Mouse (Mus musculus): ENCODE measurements at regions not wholly inside any gene's neighbourhood (a gene's known extent, or its start where the extent isn't known, plus 50 kb on each side); places are given as distances from the start of the nearest gene placed in this dataset.

DNA sequence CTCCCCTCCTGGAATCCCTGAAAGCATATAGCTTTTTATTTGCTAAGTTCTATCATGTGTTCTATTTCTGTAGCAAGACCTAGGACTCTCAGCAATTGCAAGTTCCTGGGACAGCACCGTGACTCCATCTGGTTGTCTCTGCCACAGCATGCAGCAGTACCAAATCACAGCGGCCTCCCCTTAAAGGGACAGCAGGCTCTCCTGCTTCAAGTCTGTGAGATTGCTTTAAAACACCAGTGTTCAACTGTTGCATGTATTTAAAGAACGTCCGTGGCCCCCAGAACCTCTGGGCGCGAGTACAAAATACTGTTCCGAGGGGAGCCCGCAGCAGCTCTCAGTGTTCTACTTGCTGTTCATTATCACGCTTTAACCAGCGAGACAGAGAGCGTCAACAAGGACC, 346.0 kb upstream of the Jarid2 start:
- Histone ChIP-seq H3K4me1 (replicated peaks; ENCODE audit: low read depth, low read length) (peaks cover 15% of the 10 kb centered on the region), H3K27me3 (ENCODE audit: insufficient read depth, low read length) (no peaks in the 10 kb centered on the region), H3K4me3 (replicated peaks; ENCODE audit: low read length) (no peak overlapping the region), H3K36me3 (ENCODE audit: insufficient read depth, low read length) (no peaks in the 10 kb centered on the region), H3K9me3 (ENCODE audit: low read length) (0 out of 2 replicates have a peak, but pooled peaks cover 3% of the 10 kb centered on the region)
- TF ChIP-seq POU5F1 (IDR thresholded peaks at IDR 0.05; ENCODE audit: borderline replicate concordance, low read length) (no peak), CTCF (conservative IDR thresholded peaks at IDR 0.05; ENCODE audit: low read length) (no peak), NANOG (IDR thresholded peaks at IDR 0.05; ENCODE audit: borderline replicate concordance, low read length) (no peak)

DNA sequence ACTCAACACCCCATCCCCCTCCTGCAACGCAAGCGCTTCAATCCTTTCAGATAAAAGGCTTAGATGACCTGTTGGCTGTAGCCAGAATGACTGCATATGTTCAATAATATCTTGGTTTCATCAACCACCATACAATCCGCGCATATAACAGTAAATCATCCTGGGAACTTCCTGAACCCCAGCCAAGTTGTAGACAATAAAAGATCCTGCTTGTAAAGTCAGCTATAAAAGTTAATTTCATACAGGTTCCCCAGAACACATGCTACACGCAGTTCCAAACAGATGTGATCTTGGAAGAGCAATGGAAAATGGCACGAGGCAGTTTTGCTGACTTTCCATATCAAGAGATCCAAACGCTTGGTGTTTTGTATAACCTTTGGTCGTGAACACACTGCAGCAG, 342.5 kb upstream of the Jarid2 start:
- Histone ChIP-seq H3K27me3 (ENCODE audit: insufficient read depth, low read length) (no peaks in the 10 kb centered on the region), H3K4me3 (replicated peaks; ENCODE audit: low read length) (no peak overlapping the region), H3K4me1 (replicated peaks; ENCODE audit: low read depth, low read length) (peaks cover 20% of the 10 kb centered on the region), H3K9me3 (ENCODE audit: low read length) (0 out of 2 replicates have a peak, but pooled peaks cover 3% of the 10 kb centered on the region), H3K36me3 (ENCODE audit: insufficient read depth, low read length) (no peaks in the 10 kb centered on the region)
- TF ChIP-seq NANOG (IDR thresholded peaks at IDR 0.05; ENCODE audit: borderline replicate concordance, low read length), result no peak
- no peak for TF ChIP-seq POU5F1 (IDR thresholded peaks at IDR 0.05; ENCODE audit: borderline replicate concordance, low read length)
- no peak for TF ChIP-seq CTCF (conservative IDR thresholded peaks at IDR 0.05; ENCODE audit: low read length)

DNA sequence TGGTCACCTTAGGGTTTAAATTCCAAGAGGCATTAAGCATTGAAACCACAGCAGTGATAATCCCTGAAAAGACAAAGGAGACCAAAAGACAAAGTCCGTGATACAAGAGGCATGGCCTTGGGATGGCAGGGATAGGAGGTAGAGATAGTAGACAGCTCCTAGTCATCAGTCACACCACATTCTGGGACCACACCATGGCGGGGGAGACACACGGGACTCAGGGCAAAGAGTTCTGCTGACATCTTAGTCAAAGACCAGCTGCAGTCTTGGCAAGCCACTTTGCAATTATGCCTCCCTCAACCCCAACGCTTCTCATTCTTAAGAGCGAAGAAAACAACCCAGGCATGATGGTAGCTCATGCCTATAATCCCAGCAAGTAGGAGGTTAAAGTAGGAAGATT, 339.6 kb upstream of the Jarid2 start:
- H3K9me3 ChIP-seq (ENCODE audit: low read length), result 0 out of 2 replicates have a peak, but pooled peaks cover 3% of the 10 kb centered on the region
- H3K4me3 ChIP-seq (replicated peaks; ENCODE audit: low read length), result no peak overlapping the region
- no peaks in the 10 kb centered on the region for H3K36me3 ChIP-seq (ENCODE audit: insufficient read depth, low read length)
- H3K4me1 ChIP-seq (replicated peaks; ENCODE audit: low read depth, low read length), result peaks cover 15% of the 10 kb centered on the region
- TF ChIP-seq POU5F1 (IDR thresholded peaks at IDR 0.05; ENCODE audit: borderline replicate concordance, low read length) (no peak), CTCF (conservative IDR thresholded peaks at IDR 0.05; ENCODE audit: low read length) (no peak), NANOG (IDR thresholded peaks at IDR 0.05; ENCODE audit: borderline replicate concordance, low read length) (no peak)
- H3K27me3 ChIP-seq (ENCODE audit: insufficient read depth, low read length), result no peaks in the 10 kb centered on the region; the same call in 1 of the 2 replicates

DNA sequence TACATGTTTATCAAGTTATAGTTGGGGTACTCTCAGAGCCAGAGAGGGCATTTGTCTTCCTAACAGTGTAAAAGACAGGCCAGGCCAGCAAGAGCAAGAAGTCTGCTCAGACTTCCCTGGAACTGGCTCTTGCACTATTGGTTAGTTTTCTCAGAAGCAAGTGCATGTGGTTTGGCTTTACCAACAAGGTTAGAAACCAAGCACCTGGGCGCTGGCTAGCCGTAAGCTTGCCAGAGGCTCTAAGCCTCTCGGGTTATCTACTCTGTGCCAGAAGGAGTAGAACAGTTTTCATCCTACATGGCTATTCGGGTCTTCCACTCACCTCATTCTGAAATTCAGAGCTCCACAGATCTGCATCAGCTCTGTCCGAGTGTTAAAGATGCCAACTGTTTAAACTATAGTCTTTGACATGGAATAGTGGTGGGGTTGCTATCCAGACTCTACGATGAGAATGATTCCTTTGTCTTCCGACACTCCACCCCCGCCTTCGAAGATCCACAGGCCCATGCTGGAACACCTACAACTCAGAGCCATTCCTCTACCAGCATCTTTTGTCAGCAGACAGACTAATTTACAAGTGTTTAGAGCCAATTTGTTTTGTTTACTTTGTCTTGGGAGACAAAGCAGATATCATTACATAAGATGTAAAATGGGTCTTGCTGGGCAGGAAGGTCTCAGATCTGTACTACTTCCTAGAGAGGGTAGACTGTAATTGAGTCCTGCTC, 338.4 kb upstream of the Jarid2 start:
- Histone ChIP-seq H3K9me3 (ENCODE audit: low read length) (0 out of 2 replicates have a peak, but pooled peaks cover 3% of the 10 kb centered on the region), H3K4me1 (replicated peaks; ENCODE audit: low read depth, low read length) (peaks cover 15% of the 10 kb centered on the region), H3K36me3 (ENCODE audit: insufficient read depth, low read length) (no peaks in the 10 kb centered on the region), H3K4me3 (replicated peaks; ENCODE audit: low read length) (no peak overlapping the region), H3K27me3 (ENCODE audit: insufficient read depth, low read length) (no peaks in the 10 kb centered on the region; the same call in 1 of the 2 replicates)
- TF ChIP-seq CTCF (conservative IDR thresholded peaks at IDR 0.05; ENCODE audit: low read length) (no peak), POU5F1 (IDR thresholded peaks at IDR 0.05; ENCODE audit: borderline replicate concordance, low read length) (no peak), NANOG (IDR thresholded peaks at IDR 0.05; ENCODE audit: borderline replicate concordance, low read length) (no peak)

DNA sequence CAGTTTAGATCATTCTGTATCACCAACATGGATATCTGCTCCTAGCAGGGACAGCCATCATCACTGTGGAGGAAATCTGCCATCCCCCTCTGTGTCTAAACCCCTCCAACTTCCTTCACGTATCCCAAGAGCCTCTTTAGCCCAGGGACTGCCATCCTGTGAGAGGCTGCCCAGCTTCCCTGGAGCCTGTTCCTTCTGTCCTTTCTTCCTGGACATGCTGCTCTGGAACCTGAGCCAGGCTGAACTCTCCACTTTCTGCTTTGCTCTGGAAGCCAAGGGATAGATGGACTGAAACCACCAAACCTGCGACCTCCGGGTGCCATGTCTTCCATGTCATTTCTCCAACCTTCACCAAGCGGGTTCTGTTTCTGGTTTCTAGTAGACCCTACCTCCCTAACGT, 335.3 kb upstream of the Jarid2 start:
- H3K9me3 ChIP-seq (ENCODE audit: low read length), result peaks cover 4% of the 10 kb centered on the region; the same call in 1 of the 2 replicates
- no peaks in the 10 kb centered on the region for H3K36me3 ChIP-seq (ENCODE audit: insufficient read depth, low read length)
- no peak overlapping the region for H3K4me3 ChIP-seq (replicated peaks; ENCODE audit: low read length)
- TF ChIP-seq CTCF (conservative IDR thresholded peaks at IDR 0.05; ENCODE audit: low read length) (no peak), POU5F1 (IDR thresholded peaks at IDR 0.05; ENCODE audit: borderline replicate concordance, low read length) (no peak), NANOG (IDR thresholded peaks at IDR 0.05; ENCODE audit: borderline replicate concordance, low read length) (no peak)
- H3K27me3 ChIP-seq (ENCODE audit: insufficient read depth, low read length), result peaks cover 4% of the 10 kb centered on the region; the same call in 1 of the 2 replicates
- peaks cover 22% of the 10 kb centered on the region for H3K4me1 ChIP-seq (replicated peaks; ENCODE audit: low read depth, low read length)

DNA sequence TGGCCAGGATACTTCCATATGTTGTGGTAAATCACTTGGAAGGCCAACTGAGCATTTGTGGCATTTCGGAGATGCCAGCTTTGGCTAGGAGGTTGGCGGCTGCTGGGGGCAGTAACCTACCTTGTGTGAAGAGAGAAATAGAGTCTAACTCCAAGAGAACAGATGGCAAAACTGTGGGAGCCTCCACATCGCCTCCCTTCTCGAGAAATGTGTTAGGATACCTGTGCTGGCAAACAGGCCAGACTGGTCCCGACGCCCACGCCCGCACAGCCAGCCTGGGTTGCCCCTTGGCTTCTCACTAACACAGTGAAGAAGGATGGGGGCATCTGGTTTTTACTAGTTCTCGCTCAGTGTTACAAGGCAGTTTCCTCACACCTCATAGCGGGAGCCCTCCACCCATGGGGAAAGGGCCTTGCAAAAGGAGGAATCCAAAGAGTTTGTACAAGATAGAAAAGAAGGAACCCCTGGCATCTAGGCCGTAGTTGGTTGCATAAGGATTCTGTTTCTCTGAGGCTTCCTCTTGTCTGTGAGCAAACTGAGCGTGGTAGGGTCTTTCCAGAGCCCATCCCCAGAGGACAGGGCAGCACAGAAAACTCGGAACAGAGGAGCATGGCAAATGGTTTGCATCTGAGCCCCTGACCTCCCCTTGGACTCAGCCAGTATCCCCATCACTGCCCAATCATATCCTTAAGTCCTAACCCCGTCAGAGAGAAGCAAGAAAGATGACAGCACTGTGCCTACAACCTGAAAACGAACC, 330.5 kb upstream of the Jarid2 start:
- Histone ChIP-seq H3K4me3 (replicated peaks; ENCODE audit: low read length) (no peak overlapping the region), H3K4me1 (replicated peaks; ENCODE audit: low read depth, low read length) (peaks cover 17% of the 10 kb centered on the region), H3K36me3 (ENCODE audit: insufficient read depth, low read length) (no peaks in the 10 kb centered on the region), H3K9me3 (ENCODE audit: low read length) (peaks cover 4% of the 10 kb centered on the region; the same call in 1 of the 2 replicates), H3K27me3 (ENCODE audit: insufficient read depth, low read length) (peaks cover 6% of the 10 kb centered on the region; the same call in 1 of the 2 replicates)
- TF ChIP-seq POU5F1 (IDR thresholded peaks at IDR 0.05; ENCODE audit: borderline replicate concordance, low read length) (no peak), CTCF (conservative IDR thresholded peaks at IDR 0.05; ENCODE audit: low read length) (no peak), NANOG (IDR thresholded peaks at IDR 0.05; ENCODE audit: borderline replicate concordance, low read length) (no peak)

DNA sequence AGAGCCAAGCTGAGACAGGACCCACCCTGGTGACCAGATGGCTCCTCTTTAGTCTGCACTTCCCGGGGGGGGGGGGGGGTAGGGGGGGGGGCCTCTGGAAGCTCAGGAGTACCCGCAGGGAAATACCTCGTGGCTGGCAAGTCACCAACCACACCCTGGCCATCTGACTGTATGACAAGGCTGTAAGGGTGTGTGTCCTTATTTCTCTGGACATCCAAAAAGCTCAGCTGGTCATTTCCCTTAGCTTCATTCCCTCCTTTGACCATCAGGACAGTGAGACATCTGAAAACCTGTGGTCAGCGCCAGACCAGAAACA, 329.9 kb upstream of the Jarid2 start:
- H3K36me3 ChIP-seq (ENCODE audit: insufficient read depth, low read length), result no peaks in the 10 kb centered on the region
- H3K9me3 ChIP-seq (ENCODE audit: low read length), result peaks cover 4% of the 10 kb centered on the region; the same call in 1 of the 2 replicates
- peaks cover 17% of the 10 kb centered on the region for H3K4me1 ChIP-seq (replicated peaks; ENCODE audit: low read depth, low read length)
- peaks cover 6% of the 10 kb centered on the region; the same call in 1 of the 2 replicates for H3K27me3 ChIP-seq (ENCODE audit: insufficient read depth, low read length)
- TF ChIP-seq NANOG (IDR thresholded peaks at IDR 0.05; ENCODE audit: borderline replicate concordance, low read length), result no peak
- no peak for TF ChIP-seq CTCF (conservative IDR thresholded peaks at IDR 0.05; ENCODE audit: low read length)
- TF ChIP-seq POU5F1 (IDR thresholded peaks at IDR 0.05; ENCODE audit: borderline replicate concordance, low read length), result no peak
- no peak overlapping the region for H3K4me3 ChIP-seq (replicated peaks; ENCODE audit: low read length)

DNA sequence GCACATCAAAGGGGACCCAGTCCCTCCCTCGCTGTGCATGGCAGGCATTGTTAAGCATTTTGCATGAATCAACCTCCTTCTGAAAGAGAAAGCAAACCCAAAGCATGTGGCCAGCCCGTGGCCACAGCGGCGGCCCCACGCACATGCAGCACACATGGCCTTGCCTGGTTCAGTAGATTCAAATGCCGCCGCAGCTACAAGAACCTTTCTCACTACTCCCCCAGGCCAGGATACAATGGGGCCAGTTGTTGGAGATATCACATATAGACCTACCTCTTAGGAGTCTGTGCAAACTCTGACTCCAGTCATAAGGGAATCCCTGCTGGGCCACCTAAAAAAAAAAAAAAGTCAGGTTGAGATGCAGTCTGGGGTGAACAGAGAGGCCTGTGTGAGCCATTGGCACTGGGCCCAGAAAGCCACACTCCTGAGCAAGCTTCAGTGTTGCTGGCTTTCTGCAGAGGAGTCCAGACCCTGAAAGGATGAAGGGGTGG, 329.4 kb upstream of the Jarid2 start:
- Histone ChIP-seq H3K27me3 (ENCODE audit: insufficient read depth, low read length) (0 out of 2 replicates have a peak, but pooled peaks cover 6% of the 10 kb centered on the region), H3K36me3 (ENCODE audit: insufficient read depth, low read length) (no peaks in the 10 kb centered on the region), H3K4me3 (replicated peaks; ENCODE audit: low read length) (no peak overlapping the region), H3K9me3 (ENCODE audit: low read length) (peaks cover 4% of the 10 kb centered on the region; the same call in 1 of the 2 replicates), H3K4me1 (replicated peaks; ENCODE audit: low read depth, low read length) (peaks cover 17% of the 10 kb centered on the region)
- TF ChIP-seq CTCF (conservative IDR thresholded peaks at IDR 0.05; ENCODE audit: low read length), result no peak

Measured in E14TG2a.4 (cell line).